Mouse (Mus musculus): ENCODE measurements around the gene Gm21974. TPM values are rescaled to one million over a fixed set of nuclear protein-coding genes. Genes with fewer than 3 reads are reported as not detected.

Gene Gm21974
- total RNA-seq, 1 experiment from 2014 or later: not detected

DNA sequence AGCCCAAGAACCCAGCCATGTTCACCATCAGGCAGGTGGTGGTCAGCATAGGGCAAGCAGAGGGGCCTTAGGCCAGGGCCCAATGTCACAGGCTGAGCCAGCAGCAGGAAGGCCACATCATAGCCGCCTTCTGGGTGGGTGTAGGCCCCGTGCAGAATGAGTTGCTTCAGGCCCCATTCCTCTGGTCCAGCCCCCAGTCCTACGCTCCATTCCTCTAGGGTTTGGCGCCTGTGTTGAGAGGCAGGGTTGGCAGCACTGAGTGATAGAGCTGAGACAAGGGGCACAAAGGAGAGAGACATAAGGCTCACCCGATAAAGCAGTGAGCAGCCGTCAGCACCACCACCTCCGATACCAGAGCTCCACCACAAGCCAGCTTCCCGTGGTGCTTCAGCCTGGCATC lies 8.1 kb downstream of the Gm21974 start:
- no peak for ATAC-seq (replicated peaks; ENCODE audit: insufficient number of reproducible peaks, low FRiP score, low TSS enrichment, poor library complexity, severe bottlenecking)

DNA sequence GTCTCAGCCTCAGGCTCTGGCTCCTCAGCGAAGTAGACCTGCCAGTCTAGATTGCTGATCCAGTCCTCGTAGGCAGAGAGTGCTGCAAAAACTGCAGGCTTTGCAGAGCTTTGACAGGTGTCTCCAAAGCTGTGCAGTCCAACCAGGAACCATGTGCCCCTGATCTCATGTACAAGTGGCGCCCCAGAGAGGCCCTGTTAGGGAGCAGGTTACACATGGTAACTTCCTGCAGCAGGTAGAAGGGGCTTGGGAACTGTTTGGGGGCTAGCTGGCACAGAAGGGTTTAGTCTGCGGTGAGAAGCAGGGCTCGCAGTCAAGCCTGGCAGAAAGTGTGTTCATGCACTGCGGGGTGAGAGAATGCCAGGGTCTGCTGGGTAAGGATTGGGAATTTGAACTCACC lies 8.7 kb downstream of the Gm21974 start:
- no peak for ATAC-seq (replicated peaks; ENCODE audit: insufficient number of reproducible peaks, low FRiP score, low TSS enrichment, poor library complexity, severe bottlenecking)

DNA sequence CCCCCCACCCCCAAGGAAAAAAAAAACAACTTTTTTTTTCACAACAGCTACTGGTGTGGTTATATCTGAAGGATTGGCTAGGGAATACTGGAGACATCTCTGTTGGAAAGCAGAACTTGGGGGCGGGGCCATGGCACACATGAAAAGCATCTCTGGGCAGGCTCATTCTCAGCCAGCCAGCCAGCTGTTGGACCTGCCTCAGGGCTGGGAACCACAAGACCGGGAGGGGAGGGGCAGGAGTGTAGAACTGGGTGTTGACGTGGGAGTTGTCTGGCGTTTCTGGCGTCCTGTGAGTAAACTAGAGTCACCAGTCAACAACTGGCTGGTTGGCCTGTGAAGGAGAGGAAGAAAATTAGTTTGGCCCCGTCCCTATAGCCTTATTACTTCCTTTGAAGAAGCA lies 9.3 kb downstream of the Gm21974 start:
- ATAC-seq (replicated peaks; ENCODE audit: insufficient number of reproducible peaks, low FRiP score, low TSS enrichment, poor library complexity, severe bottlenecking): no peak

DNA sequence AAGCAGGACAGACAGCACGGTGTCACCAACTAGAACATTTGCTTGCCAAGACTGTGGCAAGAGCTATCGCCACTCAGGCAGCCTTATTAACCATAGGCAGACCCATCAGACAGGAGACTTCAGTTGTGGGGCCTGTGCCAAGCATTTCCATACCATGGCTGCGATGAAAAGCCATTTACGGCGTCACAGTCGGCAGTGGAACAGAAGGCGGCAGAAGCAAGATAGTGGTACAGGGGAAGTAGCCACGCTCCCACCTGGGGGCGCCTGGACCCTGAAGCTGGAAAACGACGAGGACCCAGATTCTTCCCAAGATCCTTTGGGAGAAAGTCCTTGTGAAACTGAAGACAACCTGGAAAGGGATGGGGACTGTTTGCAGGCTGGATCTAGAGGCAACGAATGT lies 14.8 kb downstream of the Gm21974 start:
- ATAC-seq (replicated peaks; ENCODE audit: insufficient number of reproducible peaks, low FRiP score, low TSS enrichment, poor library complexity, severe bottlenecking): no peak

DNA sequence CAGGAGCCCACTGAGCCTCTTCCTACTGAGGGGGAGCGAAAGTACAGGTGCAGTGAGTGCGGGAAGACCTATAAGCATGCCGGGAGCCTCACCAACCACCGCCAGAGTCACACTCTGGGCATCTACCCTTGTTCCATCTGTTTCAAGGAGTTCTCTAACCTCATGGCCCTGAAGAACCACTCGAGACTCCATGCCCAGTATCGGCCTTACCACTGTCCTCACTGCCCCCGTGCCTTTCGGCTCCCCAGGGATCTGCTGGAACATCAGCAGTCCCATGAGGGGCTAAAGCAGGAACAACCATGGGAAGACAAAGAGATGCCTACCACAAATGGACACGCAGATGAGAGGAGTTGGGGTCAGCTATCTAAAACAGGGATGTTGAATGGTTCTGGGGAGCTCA lies 16.0 kb downstream of the Gm21974 start:
- no peak for ATAC-seq (replicated peaks; ENCODE audit: insufficient number of reproducible peaks, low FRiP score, low TSS enrichment, poor library complexity, severe bottlenecking)

DNA sequence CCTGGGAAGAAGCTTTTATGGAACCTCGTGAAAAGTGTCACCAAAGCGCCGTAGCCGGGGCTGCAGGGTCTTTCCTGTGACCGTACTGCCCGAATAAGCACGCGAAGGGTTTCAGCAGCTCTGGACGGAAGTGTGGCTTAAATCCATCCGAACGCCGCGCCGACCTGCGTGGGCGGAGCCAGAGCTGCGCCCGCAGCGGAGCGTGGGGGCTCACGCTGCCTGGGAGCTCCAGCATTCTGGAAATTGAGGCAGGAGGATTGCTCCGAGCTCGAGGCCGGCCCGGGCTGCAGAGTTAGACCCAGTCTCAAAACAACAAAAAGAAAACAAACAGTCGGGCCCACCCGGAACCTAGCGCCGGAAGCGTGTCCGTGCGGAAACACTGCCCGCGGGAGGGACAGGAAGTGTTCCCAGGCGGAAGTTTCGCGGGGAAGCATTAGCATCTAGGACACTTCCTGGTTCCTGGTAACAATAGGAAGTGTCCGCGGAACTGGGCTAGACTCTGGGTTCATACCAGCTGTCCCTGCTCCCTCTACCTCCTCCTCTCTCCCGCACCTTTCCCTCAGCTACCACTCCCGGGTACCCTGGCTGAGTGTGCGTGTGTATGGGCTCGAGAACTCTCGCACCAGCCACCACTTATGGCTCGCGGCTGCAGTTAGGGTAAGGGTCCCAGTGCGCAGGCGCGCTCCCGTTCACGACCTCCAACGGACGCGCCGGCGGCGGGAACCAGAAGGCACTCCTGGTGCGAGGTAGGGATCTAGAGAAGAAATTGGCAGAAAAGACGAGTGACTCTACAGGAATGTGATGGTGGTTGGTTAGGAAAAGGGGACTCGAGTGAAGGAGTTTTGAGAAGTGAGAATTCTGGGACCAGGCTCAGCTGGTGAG lies 18.5 kb downstream of the Gm21974 start, which contains the start of gene Zfp668:
Gene Zfp668 (minus strand): TSS at position 362 of the 882 bp plus-strand sequence.
- ATAC-seq (replicated peaks; ENCODE audit: insufficient number of reproducible peaks, low FRiP score, low TSS enrichment, poor library complexity, severe bottlenecking): peak; percentile 79

DNA sequence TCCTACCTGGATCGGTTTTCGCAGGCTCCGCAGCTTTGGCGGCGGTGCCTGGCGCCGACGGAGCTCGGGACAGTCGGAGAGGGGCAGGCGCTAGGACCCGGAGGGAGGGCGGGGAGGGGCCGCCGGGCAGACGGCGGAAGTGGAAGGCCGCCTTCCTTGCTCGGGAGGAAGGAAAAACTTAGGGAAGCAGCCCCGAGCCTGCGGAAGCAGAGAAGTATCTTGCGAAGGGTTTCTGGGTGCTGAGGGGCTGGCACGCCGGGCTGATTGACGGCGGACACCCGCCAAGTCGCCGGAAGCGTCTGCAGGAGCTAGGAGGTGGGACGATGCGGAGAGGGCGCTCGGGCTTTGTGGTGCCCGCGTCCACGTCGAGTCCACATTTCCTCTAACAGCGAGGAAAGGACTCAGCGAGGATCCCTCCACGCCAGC lies 19.2 kb downstream of the Gm21974 start, which contains the start of gene Zfp646:
Gene Zfp646 (plus strand): TSS at position 181 of the 426 bp plus-strand sequence.
- peak; percentile 48 for ATAC-seq (replicated peaks; ENCODE audit: insufficient number of reproducible peaks, low FRiP score, low TSS enrichment, poor library complexity, severe bottlenecking)

DNA sequence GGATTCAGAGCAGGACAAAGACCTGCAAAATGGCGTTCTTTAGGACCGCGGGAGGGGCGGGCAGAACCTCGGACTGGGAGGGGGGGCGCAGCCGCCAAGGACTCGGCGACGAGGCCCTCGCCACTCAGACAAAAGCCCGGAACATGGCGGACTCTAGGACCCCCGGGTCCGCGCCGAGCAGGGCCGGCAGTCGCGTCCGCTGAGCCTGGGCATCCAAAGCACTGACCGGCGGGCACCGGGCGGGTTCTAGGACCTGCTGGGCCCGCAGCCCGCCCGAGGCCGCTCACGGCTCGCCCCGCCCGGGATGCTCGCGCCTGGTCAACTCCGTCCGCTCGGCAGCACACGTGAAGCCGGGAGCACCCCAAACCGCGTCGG lies 19.6 kb downstream of the Gm21974 start:
- peak; percentile 51 for ATAC-seq (replicated peaks; ENCODE audit: insufficient number of reproducible peaks, low FRiP score, low TSS enrichment, poor library complexity, severe bottlenecking)

DNA sequence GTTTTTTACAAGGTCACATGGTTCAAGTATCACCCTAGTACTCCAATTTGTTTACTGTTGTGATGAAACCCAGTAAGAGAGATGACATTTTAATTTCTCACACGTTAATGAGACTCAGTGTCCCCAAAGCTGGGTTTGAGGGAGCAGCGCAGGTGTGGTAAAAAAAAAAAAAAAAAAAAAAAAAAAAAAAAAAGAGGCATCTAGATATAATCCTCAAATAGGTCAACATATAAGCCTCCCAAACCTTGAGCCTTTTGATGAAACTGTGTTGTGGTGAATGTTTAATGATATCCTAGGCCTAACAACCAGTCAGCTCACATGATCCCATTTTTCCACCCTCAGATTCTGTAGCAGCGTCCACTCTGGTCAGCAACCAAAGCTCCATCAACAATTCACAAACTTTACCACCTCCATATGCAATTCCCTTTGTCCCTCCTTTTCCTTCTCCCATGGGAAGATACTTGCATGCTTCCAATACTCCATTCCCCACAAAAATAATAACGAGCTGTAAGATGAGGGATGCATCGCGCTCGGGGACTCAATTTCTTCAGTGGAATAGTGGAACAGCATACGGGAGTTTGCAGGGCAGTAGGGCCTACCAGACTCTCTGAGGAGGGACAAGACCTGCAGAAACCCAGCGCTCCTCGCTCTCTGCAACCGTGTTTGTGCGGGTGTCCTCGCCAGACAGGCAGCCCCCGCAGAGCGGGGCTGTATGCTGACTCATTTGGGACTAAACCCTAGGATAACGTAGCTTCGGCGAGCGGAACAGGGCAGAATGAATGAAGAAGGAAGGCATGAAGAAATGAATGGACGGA lies 20.2 kb downstream of the Gm21974 start:
- ATAC-seq (replicated peaks; ENCODE audit: insufficient number of reproducible peaks, low FRiP score, low TSS enrichment, poor library complexity, severe bottlenecking): 0 out of 2 replicates have a peak, but pooled peaks have one; percentile 2

GRCm38 (mm10) chr7:127870136-127870821 lies 25.0 kb downstream of the Gm21974 start:
- no peak for ATAC-seq (replicated peaks; ENCODE audit: insufficient number of reproducible peaks, low FRiP score, low TSS enrichment, poor library complexity, severe bottlenecking)

DNA sequence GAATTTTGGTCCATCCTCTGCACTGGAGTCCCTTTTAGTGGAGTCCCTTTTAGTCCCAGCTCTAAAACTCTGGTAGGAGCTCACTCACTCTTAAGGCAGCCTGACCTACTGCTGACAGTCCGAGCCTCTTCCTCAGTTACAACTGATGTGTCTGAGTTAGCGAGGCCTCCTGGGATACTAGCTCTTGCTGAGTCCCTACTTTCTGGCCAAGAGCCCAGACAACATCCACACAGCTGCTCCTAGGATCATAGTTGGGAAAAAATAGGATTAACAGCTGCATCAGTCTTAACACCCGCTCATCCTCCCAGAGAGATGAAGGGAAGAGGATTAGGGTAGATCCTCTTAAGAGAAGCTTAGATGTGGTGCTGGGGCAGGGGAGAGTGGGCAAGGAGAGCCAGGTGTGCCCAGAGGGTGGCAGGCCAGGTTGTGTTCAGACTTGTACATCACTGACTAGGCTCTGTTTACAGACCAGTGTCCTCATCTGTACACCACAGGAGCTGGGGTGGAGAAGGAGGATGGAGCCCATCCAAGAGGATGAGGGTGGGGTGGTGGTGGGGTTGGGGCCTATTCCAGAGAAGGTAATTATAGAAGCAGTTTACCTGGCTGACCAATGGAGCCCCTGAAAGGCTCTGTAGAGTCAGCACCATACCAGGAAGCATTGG lies 26.0 kb downstream of the Gm21974 start:
- ATAC-seq (replicated peaks; ENCODE audit: insufficient number of reproducible peaks, low FRiP score, low TSS enrichment, poor library complexity, severe bottlenecking): no peak

GRCm38 (mm10) chr7:127867641-127868040 lies 27.6 kb downstream of the Gm21974 start:
- no peak for ATAC-seq (replicated peaks; ENCODE audit: insufficient number of reproducible peaks, low FRiP score, low TSS enrichment, poor library complexity, severe bottlenecking)

GRCm38 (mm10) chr7:127866434-127866833 lies 28.8 kb downstream of the Gm21974 start:
- ATAC-seq (replicated peaks; ENCODE audit: insufficient number of reproducible peaks, low FRiP score, low TSS enrichment, poor library complexity, severe bottlenecking): no peak

DNA sequence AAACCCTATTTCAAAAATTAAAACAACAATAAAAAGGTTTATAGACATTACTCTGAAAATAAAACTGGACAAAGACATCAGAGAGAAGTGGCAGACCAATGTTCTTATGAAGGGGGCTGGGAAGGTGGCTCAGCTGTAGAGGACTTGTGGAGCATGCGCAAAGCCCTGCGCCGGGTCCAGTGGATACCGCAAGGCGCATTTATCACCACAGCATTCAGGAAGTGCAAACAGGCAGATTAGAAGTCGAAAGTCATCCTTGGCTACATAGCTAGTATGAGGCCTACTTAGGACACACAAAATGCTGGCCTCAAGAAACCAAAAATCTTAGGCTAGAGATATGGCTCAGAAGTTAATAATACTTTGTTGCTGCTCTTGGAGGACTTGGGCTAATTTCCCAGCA lies 37.0 kb downstream of the Gm21974 start:
- no peak for ATAC-seq (replicated peaks; ENCODE audit: insufficient number of reproducible peaks, low FRiP score, low TSS enrichment, poor library complexity, severe bottlenecking)

- peak; percentile 32; the same call in 1 of the 2 replicates for ATAC-seq (replicated peaks; ENCODE audit: insufficient number of reproducible peaks, low FRiP score, low TSS enrichment, poor library complexity, severe bottlenecking)
These were observed 44.3 kb downstream of the Gm21974 start for GRCm38 (mm10) chr7:127850906-127851305.

- ATAC-seq (replicated peaks; ENCODE audit: insufficient number of reproducible peaks, low FRiP score, low TSS enrichment, poor library complexity, severe bottlenecking): peak; percentile 78
These were observed 45.0 kb downstream of the Gm21974 start for GRCm38 (mm10) chr7:127849973-127850875.

GRCm38 (mm10) chr7:127842001-127842718 lies 53.1 kb downstream of the Gm21974 start:
- ATAC-seq (replicated peaks; ENCODE audit: insufficient number of reproducible peaks, low FRiP score, low TSS enrichment, poor library complexity, severe bottlenecking): peak; percentile 83

Measured in monocyte, adult 5-6 weeks (primary cell).